20 mouse cellular contexts compared by ENCODE assay signal in the genomic region with DNA sequence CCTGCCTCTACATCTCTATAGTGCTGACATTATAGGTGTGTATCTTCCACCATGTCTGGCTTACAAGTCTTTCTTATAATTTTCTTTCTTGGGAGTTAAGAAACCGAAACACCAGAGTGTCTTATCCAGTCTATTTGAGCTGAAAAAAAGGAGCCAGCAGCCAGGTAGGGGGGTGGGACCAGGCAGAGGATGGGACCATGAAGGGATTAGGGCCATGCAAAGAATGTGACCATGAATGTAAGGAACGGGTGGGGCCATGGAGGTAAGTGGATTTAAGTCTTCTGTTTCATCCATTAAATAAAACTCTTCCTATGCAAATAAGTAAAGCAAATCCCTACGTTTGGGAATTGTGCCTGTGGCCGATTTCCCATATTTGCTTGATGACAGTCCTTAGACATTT.
DNase-seq lines count a peak whose midpoint lies in the region; TF ChIP-seq lines count a peak whose summit lies in the region.
"Had no signal": no experiment of that assay in that cellular context is flagged by ENCODE, and none has a peak within 500 bp of the region (broad histone marks: within the 10 kb centered on the region; RNA-seq: fewer than 3 reads in every experiment).

No protein-coding gene starts in this region.

- H3K9ac ChIP-seq in heart, adult 2 months (ENCODE audit: low read depth, low read length) = no peak overlapping the region
- peak overlapping the region; percentile 66 for H3K9ac ChIP-seq in ES-Bruce4 (ENCODE audit: low read depth, poor library complexity, severe bottlenecking)
- H3K9ac ChIP-seq: heart, embryonic 13.5 days; hindbrain, embryonic 13.5 days had no signal

- H3K27ac ChIP-seq in heart, adult 2 months = peak overlapping the region; percentile 50
- H3K27ac ChIP-seq in ES-Bruce4 (ENCODE audit: insufficient read depth, low read length) (peak overlapping the region; percentile 100), macrophage (peak overlapping the region; percentile 100)
- H3K27ac ChIP-seq in hindbrain, embryonic 10.5 days = no peak overlapping the region
- H3K27ac ChIP-seq: embryonic facial prominence, embryonic 10.5 days; forebrain, embryonic 10.5 days; heart, embryonic 13.5 days; hindbrain, embryonic 13.5 days; hindbrain, postnatal 0 days had no signal

- intact Hi-C loops in heart, adult 2 months (cut with DNase I) = no loop called here

- H3K4me3 ChIP-seq in heart, adult 2 months = no peak overlapping the region
- H3K4me3 ChIP-seq in ES-Bruce4 (ENCODE audit: low read depth, low read length) (no peak overlapping the region), macrophage (ENCODE audit: inconsistent target) (no peak overlapping the region)
- H3K4me3 ChIP-seq in hindbrain, embryonic 10.5 days = no peak overlapping the region
- H3K4me3 ChIP-seq: embryonic facial prominence, embryonic 10.5 days; erythroblast, embryonic 14.5 days; forebrain, embryonic 10.5 days; heart, embryonic 13.5 days; hindbrain, embryonic 13.5 days had no signal

- H3K4me1 ChIP-seq in heart, adult 2 months (ENCODE audit: control insufficient read depth, insufficient read depth, low read length) = peaks cover 1% of the 10 kb centered on the region
- peaks cover 10% of the 10 kb centered on the region for H3K4me1 ChIP-seq in ES-Bruce4 (ENCODE audit: control insufficient read depth, insufficient read depth, low read length)
- peaks cover 8% of the 10 kb centered on the region; the same call in 1 of the 2 replicates for H3K4me1 ChIP-seq in hindbrain, embryonic 10.5 days (replicated peaks)
- H3K4me1 ChIP-seq: hindbrain, embryonic 13.5 days had no signal

- no peak for TF ChIP-seq POLR2A in heart, adult 2 months (IDR thresholded peaks at IDR 0.05; ENCODE audit: insufficient read depth, low read depth, low read length)
- no peak for TF ChIP-seq POLR2A in ES-Bruce4 (IDR thresholded peaks at IDR 0.05; ENCODE audit: insufficient read depth, low read length)

- H3K9me3 ChIP-seq in ES-Bruce4 (replicated peaks; ENCODE audit: control insufficient read depth, insufficient read depth, low read length, poor library complexity, severe bottlenecking) = no peaks in the 10 kb centered on the region
- H3K9me3 ChIP-seq in hindbrain, embryonic 10.5 days = no peaks in the 10 kb centered on the region
- H3K9me3 ChIP-seq: embryonic facial prominence, embryonic 10.5 days; forebrain, embryonic 10.5 days; heart, embryonic 13.5 days; hindbrain, embryonic 13.5 days had no signal

- WGBS in heart, adult 2 months = 85% methylated on average over 4 of the region's 4 CpGs
- WGBS in macrophage (ENCODE audit: missing documents) = 96% methylated on average over 4 of the region's 4 CpGs
- WGBS in hindbrain, embryonic 10.5 days = 84% methylated on average over 4 of the region's 4 CpGs

- no peaks in the 10 kb centered on the region for H3K36me3 ChIP-seq in heart, adult 2 months (ENCODE audit: control insufficient read depth, insufficient read depth, low read length)
- H3K36me3 ChIP-seq in ES-Bruce4 (ENCODE audit: control insufficient read depth, insufficient read depth, low read length, poor library complexity, severe bottlenecking) (no peaks in the 10 kb centered on the region), macrophage (ENCODE audit: inconsistent target) (no peaks in the 10 kb centered on the region)
- H3K36me3 ChIP-seq in hindbrain, embryonic 10.5 days = no peaks in the 10 kb centered on the region
- H3K36me3 ChIP-seq: embryonic facial prominence, embryonic 10.5 days; forebrain, embryonic 10.5 days; heart, embryonic 13.5 days; hindbrain, embryonic 13.5 days had no signal

- no peaks in the 10 kb centered on the region for H3K79me2 ChIP-seq in heart, adult 2 months (replicated peaks; ENCODE audit: control insufficient read depth, insufficient read depth, low read length)
- H3K79me2 ChIP-seq in macrophage (ENCODE audit: inconsistent target) = no peaks in the 10 kb centered on the region

- TF ChIP-seq CTCF in heart, adult 2 months (IDR thresholded peaks at IDR 0.05) = no peak
- TF ChIP-seq CTCF in ES-Bruce4 (IDR thresholded peaks at IDR 0.05; ENCODE audit: low read depth, low read length) = no peak

- TF ChIP-seq EP300 in heart, adult 2 months (IDR thresholded peaks at IDR 0.05; ENCODE audit: insufficient read depth, low read depth, low read length) = no peak
- TF ChIP-seq EP300 in ES-Bruce4 (IDR thresholded peaks at IDR 0.05; ENCODE audit: insufficient read depth, low read depth, low read length) = peak; percentile 51; the same call in 1 of the 2 replicates

- no peak for DNase-seq in heart, adult 2 months
- DNase-seq in heart, adult 9 months (ENCODE audit: low spot score in 2 of 2) = no peak
- DNase-seq in ZHBTc4 (ENCODE audit: low read depth, low spot score) = peak; percentile 56
- DNase-seq in yolk sac, embryonic 10.5 days (ENCODE audit: low spot score) = no peak
- no peak for DNase-seq in hindbrain, embryonic 10.5 days (ENCODE audit: low spot score)
- no peak for DNase-seq in spleen, postnatal 10 days (ENCODE audit: low spot score in 2 of 2)
- DNase-seq: adrenal gland, postnatal 10 days; cerebellum, adult 2 months; cerebellum, postnatal 10 days; heart, postnatal 4 days; kidney, adult 11 months had no signal

- no peaks in the 10 kb centered on the region for H3K27me3 ChIP-seq in heart, adult 2 months (ENCODE audit: control insufficient read depth, insufficient read depth, low read length)
- H3K27me3 ChIP-seq in ES-Bruce4 (ENCODE audit: control insufficient read depth, insufficient read depth, low read length, poor library complexity, severe bottlenecking) = no peaks in the 10 kb centered on the region
- H3K27me3 ChIP-seq in hindbrain, embryonic 10.5 days (ENCODE audit: insufficient read depth, poor library complexity, severe bottlenecking) = no peaks in the 10 kb centered on the region
- H3K27me3 ChIP-seq: hindbrain, embryonic 13.5 days; Patski had no signal
